14 mouse cellular contexts compared by ENCODE assay signal in the genomic region with DNA sequence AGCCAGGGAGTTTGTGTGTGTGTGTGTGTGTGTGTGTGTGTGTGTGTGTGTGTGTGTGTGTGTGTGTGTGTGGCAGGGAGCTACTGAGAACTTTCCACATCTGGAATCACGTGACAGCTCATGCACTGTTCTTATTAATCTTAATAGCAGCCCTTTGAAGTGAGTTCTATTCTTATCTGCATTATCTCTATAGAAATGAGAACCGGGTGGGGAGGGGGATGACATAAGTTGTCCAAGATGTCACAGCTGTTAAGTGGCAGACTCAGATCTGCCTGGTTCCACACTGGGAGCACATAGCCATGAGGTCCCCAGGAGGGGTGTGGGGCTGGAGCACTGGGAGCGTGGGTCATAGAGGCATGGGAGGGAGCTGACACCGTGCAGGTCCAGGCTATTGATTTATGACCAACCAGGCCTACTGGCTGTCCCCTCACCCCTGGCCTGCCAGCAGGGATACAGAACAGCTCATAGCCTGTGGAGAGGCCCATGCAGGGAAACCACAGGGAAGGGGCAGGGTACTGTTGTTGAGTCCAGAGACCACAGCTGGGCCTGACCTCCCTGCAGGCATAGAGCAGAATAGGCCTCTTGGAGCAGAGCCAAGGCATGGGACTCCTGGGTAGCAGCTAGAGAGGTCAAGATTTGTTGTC. TPM values are rescaled to one million over a fixed set of nuclear protein-coding genes. Genes with fewer than 3 reads are reported as not detected.
A peak's percentile ranks its signal among the peaks of the same experiment; 100 is the strongest.
DNase-seq lines count a peak whose midpoint lies in the region; ATAC-seq lines count a peak whose summit lies in the region.
"Had no signal": no experiment of that assay in that cellular context is flagged by ENCODE, and none has a peak within 500 bp of the region (broad histone marks: within the 10 kb centered on the region; RNA-seq: fewer than 3 reads in every experiment).

No protein-coding gene starts in this region.

- WGBS in intestine, embryonic 16.5 days = 16% methylated on average over 4 of the region's 4 CpGs
- 43% methylated on average over 4 of the region's 4 CpGs for WGBS in liver, embryonic 12.5 days (ENCODE audit: insufficient replicate concordance)

- no peak overlapping the region for H3K4me3 ChIP-seq in intestine, embryonic 16.5 days (ENCODE audit: low read length)
- no peak overlapping the region for H3K4me3 ChIP-seq in liver, embryonic 12.5 days
- H3K4me3 ChIP-seq: heart, adult 2 months; neural tube, embryonic 12.5 days had no signal

- no peak overlapping the region for H3K4me2 ChIP-seq in intestine, embryonic 16.5 days (ENCODE audit: low read depth, low read length)
- no peak overlapping the region for H3K4me2 ChIP-seq in liver, embryonic 12.5 days
- H3K4me2 ChIP-seq: neural tube, embryonic 12.5 days had no signal

- peaks cover 28% of the 10 kb centered on the region for H3K4me1 ChIP-seq in intestine, embryonic 16.5 days (ENCODE audit: control insufficient read depth, insufficient read depth, low read length)
- 0 out of 2 replicates have a peak, but pooled peaks cover 3% of the 10 kb centered on the region for H3K4me1 ChIP-seq in liver, embryonic 12.5 days

- peak; percentile 36 for DNase-seq in kidney, adult 11 months
- DNase-seq in kidney, adult 18-20 months = no peak
- peak; percentile 9 for DNase-seq in NIH3T3 (ENCODE audit: low read depth)
- DNase-seq in frontal cortex, postnatal 14 days (ENCODE audit: low spot score in 2 of 2) = no peak
- no peak for DNase-seq in cerebellum, adult 9-11 months
- no peak for DNase-seq in layer of hippocampus, postnatal 14 days (ENCODE audit: low spot score in 2 of 2)
- DNase-seq: cerebellum, adult 11-12 months; heart, adult 2 months; thymus, adult 18-20 months had no signal

- H3K27me3 ChIP-seq in intestine, embryonic 16.5 days (replicated peaks; ENCODE audit: control insufficient read depth, insufficient read depth, low read length) = peaks cover 32% of the 10 kb centered on the region
- peaks cover 95% of the 10 kb centered on the region for H3K27me3 ChIP-seq in liver, embryonic 12.5 days (replicated peaks)

- peak; percentile 61 for ATAC-seq in intestine, embryonic 16.5 days
- ATAC-seq in liver, embryonic 12.5 days = peak; percentile 63
- ATAC-seq: activated CD4-positive, CD25-positive, alpha-beta regulatory T cell, adult 4 months had no signal

- H3K9ac ChIP-seq in intestine, embryonic 16.5 days (ENCODE audit: low read depth, low read length) = no peak overlapping the region
- H3K9ac ChIP-seq in liver, embryonic 12.5 days = no peak overlapping the region
- H3K9ac ChIP-seq: neural tube, embryonic 12.5 days had no signal

- no peaks in the 10 kb centered on the region for H3K36me3 ChIP-seq in intestine, embryonic 16.5 days (ENCODE audit: control insufficient read depth, insufficient read depth, low read length)
- no peaks in the 10 kb centered on the region for H3K36me3 ChIP-seq in liver, embryonic 12.5 days
- H3K36me3 ChIP-seq: neural tube, embryonic 12.5 days had no signal

- no peak overlapping the region for H3K27ac ChIP-seq in intestine, embryonic 16.5 days (ENCODE audit: low read length)
- H3K27ac ChIP-seq in liver, embryonic 12.5 days = no peak overlapping the region
- H3K27ac ChIP-seq: heart, adult 2 months; neural tube, embryonic 12.5 days had no signal

- H3K9me3 ChIP-seq in intestine, embryonic 16.5 days (ENCODE audit: control insufficient read depth, low read length) = no peaks in the 10 kb centered on the region
- H3K9me3 ChIP-seq in liver, embryonic 12.5 days (replicated peaks) = no peaks in the 10 kb centered on the region
- H3K9me3 ChIP-seq: neural tube, embryonic 12.5 days had no signal

RNA-seq across cellular contexts. Expression of a gene that starts 5.1 kb away (rescaled TPM):
- polyA plus RNA-seq in intestine, embryonic 16.5 days (2015; fragmentation: Nextera tagmentation; extraction: Ambion mirVana) = 0.33 and 0.54 TPM in 2 replicates
- polyA plus RNA-seq in liver, embryonic 12.5 days (2016; fragmentation: Nextera tagmentation; extraction: Ambion mirVana) = 0.06 and 0.11 TPM in 2 replicates
- 1 to 10 TPM; 5.7 to 7.5 TPM for total RNA-seq in layer of hippocampus, postnatal 14 days (2021)
- total RNA-seq: heart, adult 2 months; megakaryocyte progenitor cell, adult 5-6 weeks had no signal
- polyA plus RNA-seq: activated CD4-positive, CD25-positive, alpha-beta regulatory T cell, adult 4 months had no signal

Comparison
In these comparisons a context has a peak if more than half of its experiments do, and no peak if none do; other contexts are left out.
1. DNase-seq: peak in kidney, adult 11 months (single experiment) and NIH3T3 (single experiment); none in kidney, adult 18-20 months (single experiment), frontal cortex, postnatal 14 days (0 of 2), cerebellum, adult 9-11 months (single experiment) and layer of hippocampus, postnatal 14 days (0 of 2).